Mouse (Mus musculus) megakaryocyte, embryonic 14.5 days (primary cell): ENCODE results near the gene 4932438H23Rik.

Experiments used
- FLI1 ChIP-seq: IDR thresholded peaks from 2 replicates; pipeline ENCODE4 v1.6.1; 2012; ENCODE audit warnings: low read length, inconsistent platforms, mixed read lengths
- GATA1 ChIP-seq: IDR thresholded peaks from 3 replicates; pipeline ENCODE4 v1.6.1; 2012; ENCODE audit warnings: mixed read lengths, low read length, inconsistent platforms, borderline replicate concordance

DNA sequence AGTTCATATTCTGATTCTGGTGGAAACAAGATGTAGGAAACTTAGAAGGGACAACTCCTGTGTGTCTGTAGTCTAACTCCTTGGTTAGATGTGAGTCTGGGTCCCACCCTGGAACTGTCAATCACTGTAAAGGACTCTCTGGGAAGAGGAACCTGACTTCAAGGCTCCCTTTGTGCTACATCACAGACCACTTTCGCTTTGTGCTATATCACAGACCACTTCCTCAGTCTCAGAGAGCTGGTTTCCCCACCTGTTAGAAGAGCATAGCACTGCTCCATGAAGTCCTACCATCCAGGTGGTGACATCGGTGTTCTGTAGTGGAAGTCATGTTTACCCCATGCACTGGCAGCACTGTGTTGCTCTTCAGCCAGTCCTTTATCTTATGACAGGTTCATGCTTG is 1.1 kb upstream of the 4932438H23Rik start:
- TF ChIP-seq GATA1 (no peak), FLI1 (no peak)
